Mouse (Mus musculus) neutrophil, adult 59 days (primary cell): ENCODE data around the gene Olfr1348. TPM values are rescaled to one million over a fixed set of nuclear protein-coding genes. Genes with fewer than 3 reads are reported as not detected.

ENCODE experiments used
- total RNA-seq, 2 experiments: library from RNA; stranded (reverse); gene quantifications; 1 replicate in 1 of 2; 2 replicates in 1 of 2; pipeline ENCODE4 v1.2.4; 2023

The Olfr1348 gene
- not detected for total RNA-seq

DNA sequence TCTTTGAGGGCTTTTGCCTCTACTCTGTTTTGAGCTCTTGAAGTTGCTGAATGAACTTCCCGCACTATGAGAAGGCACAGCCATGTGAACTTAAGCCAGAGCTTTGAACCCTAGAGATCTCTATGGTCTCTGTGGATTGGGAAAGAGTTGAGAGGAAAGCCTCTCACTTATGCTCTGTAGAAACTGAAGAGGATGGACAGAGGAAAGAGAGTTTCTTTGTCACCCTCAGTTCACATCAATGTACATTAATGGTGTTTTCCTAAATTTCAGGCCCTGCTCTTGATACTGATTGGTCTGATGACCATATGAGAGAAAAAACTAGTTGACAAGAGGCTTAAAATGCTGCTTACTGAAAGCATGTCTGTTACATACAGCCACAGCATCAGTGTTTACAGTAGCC is at the start of gene Olfr1348:
Olfr1348 (minus strand) TSS at position 101 of the 400 bp plus-strand sequence.

DNA sequence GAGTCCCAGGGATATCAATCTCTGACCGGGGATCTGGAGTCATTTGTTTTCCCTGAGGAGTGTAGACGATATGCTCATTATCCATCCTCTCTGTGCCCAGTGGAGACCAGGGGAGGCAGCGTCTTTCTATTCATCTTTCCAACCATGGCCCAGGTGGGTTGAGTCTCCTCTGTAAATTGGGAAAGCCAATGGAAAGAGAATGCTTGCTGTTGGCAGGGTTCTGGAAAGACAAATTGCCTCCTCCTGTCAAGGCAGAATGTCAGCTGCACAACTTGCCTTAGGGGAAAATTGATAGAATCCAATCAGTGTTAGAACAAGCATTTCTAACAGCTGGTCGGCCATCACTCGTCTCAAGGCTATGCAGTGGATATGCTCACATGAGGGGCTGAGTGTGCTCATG is 14.3 kb upstream of the Olfr1348 start, which contains the start of gene Olfr1349:
Olfr1349 (minus strand) TSS at position 101 of the 400 bp plus-strand sequence.

DNA sequence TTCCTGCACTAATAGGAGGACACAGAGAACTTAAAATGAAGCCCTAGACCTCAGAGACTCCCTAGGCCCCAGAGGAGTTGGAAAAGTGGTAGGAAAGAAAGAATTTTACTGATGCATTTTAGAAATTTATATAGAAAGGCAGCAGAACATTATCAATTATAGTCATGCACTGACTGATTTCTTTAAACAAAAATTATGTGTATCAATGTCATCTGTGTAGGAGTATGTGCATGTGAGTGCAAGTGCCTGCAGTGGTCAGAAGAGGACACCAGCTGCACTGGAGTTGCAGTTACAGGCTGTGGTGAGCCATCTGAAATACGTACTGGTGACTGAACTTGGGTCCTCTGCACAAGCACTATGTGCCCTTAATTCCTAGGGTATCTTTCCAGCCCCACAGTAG is 8.9 kb downstream of the Olfr1348 start, which contains the start of gene Olfr1347:
Olfr1347 (minus strand) TSS at position 101 of the 400 bp plus-strand sequence.

DNA sequence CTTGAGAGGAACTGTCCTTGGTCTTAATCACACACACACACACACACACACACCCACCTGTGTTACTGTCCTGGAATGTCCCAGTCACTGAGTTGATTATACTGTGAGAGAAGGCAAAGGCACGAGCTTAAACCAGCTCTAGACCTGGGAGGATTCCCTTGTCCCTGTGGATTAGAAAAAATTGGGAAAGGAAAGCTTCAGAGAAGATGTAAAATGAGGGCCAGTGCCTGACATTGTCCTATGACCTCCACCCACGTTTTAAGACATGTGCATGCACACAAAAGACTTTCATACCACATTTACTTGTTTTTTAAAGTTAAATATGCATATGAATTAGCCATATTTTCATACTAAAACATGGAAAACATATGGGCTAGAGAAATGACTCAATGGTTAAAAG is 21.7 kb downstream of the Olfr1348 start, which contains the start of gene Olfr5:
Olfr5 (minus strand) TSS at position 101 of the 400 bp plus-strand sequence.

DNA sequence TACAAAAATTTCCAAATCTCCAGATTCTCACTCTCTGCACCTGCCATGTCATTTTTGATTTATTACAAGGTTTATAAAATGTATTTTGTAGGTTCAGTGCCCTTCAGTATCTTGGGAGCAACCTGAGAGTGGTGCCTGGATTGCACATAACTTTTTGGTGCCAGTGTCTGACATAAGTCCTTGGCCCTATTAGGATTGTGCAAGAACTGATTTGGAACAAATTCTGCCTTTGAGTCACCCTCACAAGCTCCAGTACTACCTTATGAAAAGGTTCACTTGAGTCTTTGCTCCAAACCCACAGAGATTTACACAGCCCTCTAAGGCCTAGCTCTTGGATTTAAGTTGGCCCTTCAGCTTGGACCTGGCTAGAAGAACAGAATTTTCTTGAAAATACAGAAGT is 41.6 kb downstream of the Olfr1348 start, which contains the start of gene Olfr1346:
Olfr1346 (plus strand) TSS at position 151 of the 400 bp plus-strand sequence.

DNA sequence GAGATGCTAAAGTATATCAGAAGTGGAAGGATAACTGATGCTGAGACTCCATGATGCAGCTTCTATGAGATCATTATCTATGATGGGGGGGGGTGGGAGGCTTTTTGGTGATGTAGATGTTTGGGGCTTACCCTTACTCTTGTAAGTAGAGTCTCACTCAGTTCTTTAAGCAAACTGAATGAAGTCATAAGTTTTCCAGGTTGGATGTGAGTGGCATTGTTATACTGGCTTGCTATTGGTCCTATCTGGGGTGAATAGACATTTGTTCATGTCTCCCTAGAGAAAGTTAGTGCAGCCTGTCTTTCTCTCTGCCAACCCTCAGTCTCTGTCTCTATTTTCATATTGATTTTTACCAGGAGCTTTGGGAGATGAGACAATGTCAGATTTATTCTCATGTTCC is 52.7 kb downstream of the Olfr1348 start, which contains the start of gene Olfr1336:
Olfr1336 (plus strand) TSS at position 301 of the 400 bp plus-strand sequence.

Other genes starting within 250 kb of the Olfr1348 start
- under 1 TPM; 0.24 to 0.35 TPM for gene Zfp667, start 222.2 kb downstream of the Olfr1348 start, total RNA-seq
- under 1 TPM; 0.60 to 0.73 TPM for gene Zfp583, start 177.5 kb downstream of the Olfr1348 start, total RNA-seq
- under 1 TPM in 1 of 2 experiments, not detected in 1; 0.11 TPM for gene Gm3854, start 165.0 kb downstream of the Olfr1348 start, total RNA-seq
- 1 to 10 TPM in 1 of 2 experiments, under 1 TPM in 1; 0.88 to 1.2 TPM for gene Zfp78, start 145.5 kb downstream of the Olfr1348 start, total RNA-seq
- gene Zfp28, start 125.5 kb downstream of the Olfr1348 start, total RNA-seq, result 1 to 10 TPM; 1.4 to 2.2 TPM
- not detected for gene Smim17, start 110.0 kb downstream of the Olfr1348 start, total RNA-seq
- gene Gm20715, start 98.5 kb downstream of the Olfr1348 start, total RNA-seq, result not detected
- not detected for gene Olfr1344, start 70.1 kb downstream of the Olfr1348 start, total RNA-seq
- under 1 TPM in 1 of 2 experiments, not detected in 1; 0.04 TPM for gene Olfr1336, start 52.6 kb downstream of the Olfr1348 start, total RNA-seq
- gene Olfr1346, start 41.6 kb downstream of the Olfr1348 start, total RNA-seq, result not detected
- not detected for gene Olfr5, start 21.8 kb downstream of the Olfr1348 start, total RNA-seq
- not detected for gene Olfr1347, start 9.0 kb downstream of the Olfr1348 start, total RNA-seq
- not detected for gene Olfr1349, start 14.2 kb upstream of the Olfr1348 start, total RNA-seq
- not detected for gene Olfr1350, start 56.1 kb upstream of the Olfr1348 start, total RNA-seq
- gene Zim1, start 187.7 kb upstream of the Olfr1348 start, total RNA-seq, result not detected
- not detected for gene Peg3, start 221.7 kb upstream of the Olfr1348 start, total RNA-seq
- not detected for gene Usp29, start 221.8 kb upstream of the Olfr1348 start, total RNA-seq